Mouse (Mus musculus): ENCODE data around the gene Ccdc33.

Ccdc33 gene

GRCm38 (mm10) chr9:58049861-58050260 lies 68.8 kb downstream of the Ccdc33 start:
- no peak for DNase-seq (ENCODE audit: low read depth, low spot score)

- DNase-seq (ENCODE audit: low read depth, low spot score): no peak
These were observed 69.4 kb downstream of the Ccdc33 start for GRCm38 (mm10) chr9:58049186-58049585.

GRCm38 (mm10) chr9:58048621-58049020 lies 70.0 kb downstream of the Ccdc33 start:
- DNase-seq (ENCODE audit: low read depth, low spot score): no peak

GRCm38 (mm10) chr9:58047061-58047460 lies 71.6 kb downstream of the Ccdc33 start:
- DNase-seq (ENCODE audit: low read depth, low spot score): no peak

GRCm38 (mm10) chr9:58045646-58046045 lies 73.0 kb downstream of the Ccdc33 start:
- no peak for DNase-seq (ENCODE audit: low read depth, low spot score)

GRCm38 (mm10) chr9:58044828-58045227 lies 73.8 kb downstream of the Ccdc33 start:
- DNase-seq (ENCODE audit: low read depth, low spot score): no peak

GRCm38 (mm10) chr9:58043496-58044017 lies 75.1 kb downstream of the Ccdc33 start:
- DNase-seq (ENCODE audit: low read depth, low spot score): no peak

GRCm38 (mm10) chr9:58042391-58042790 lies 76.2 kb downstream of the Ccdc33 start:
- DNase-seq (ENCODE audit: low read depth, low spot score): no peak

- DNase-seq (ENCODE audit: low read depth, low spot score): no peak
These were observed 77.6 kb downstream of the Ccdc33 start for GRCm38 (mm10) chr9:58040977-58041376.

- DNase-seq (ENCODE audit: low read depth, low spot score): peak; percentile 83
These were observed 80.0 kb downstream of the Ccdc33 start for GRCm38 (mm10) chr9:58038500-58039168.

GRCm38 (mm10) chr9:58036961-58037360 lies 81.7 kb downstream of the Ccdc33 start:
- no peak for DNase-seq (ENCODE audit: low read depth, low spot score)

- peak; percentile 57 for DNase-seq (ENCODE audit: low read depth, low spot score)
These were observed 82.5 kb downstream of the Ccdc33 start for GRCm38 (mm10) chr9:58035951-58036698.

- peak; percentile 85 for DNase-seq (ENCODE audit: low read depth, low spot score)
These were observed 83.1 kb downstream of the Ccdc33 start for GRCm38 (mm10) chr9:58035519-58035918.

GRCm38 (mm10) chr9:58031895-58032294 lies 86.7 kb downstream of the Ccdc33 start:
- DNase-seq (ENCODE audit: low read depth, low spot score): no peak

- no peak for DNase-seq (ENCODE audit: low read depth, low spot score)
These were observed 89.0 kb downstream of the Ccdc33 start for GRCm38 (mm10) chr9:58029635-58030034.

- no peak for DNase-seq (ENCODE audit: low read depth, low spot score)
These were observed 89.8 kb downstream of the Ccdc33 start for GRCm38 (mm10) chr9:58028841-58029240.

GRCm38 (mm10) chr9:58027426-58028180 lies 91.0 kb downstream of the Ccdc33 start:
- DNase-seq (ENCODE audit: low read depth, low spot score): peak; percentile 54

GRCm38 (mm10) chr9:58025995-58026394 lies 92.6 kb downstream of the Ccdc33 start:
- DNase-seq (ENCODE audit: low read depth, low spot score): no peak

- no peak for DNase-seq (ENCODE audit: low read depth, low spot score)
These were observed 100.2 kb downstream of the Ccdc33 start for GRCm38 (mm10) chr9:58018385-58018784.

GRCm38 (mm10) chr9:58016962-58017361 lies 101.7 kb downstream of the Ccdc33 start:
- DNase-seq (ENCODE audit: low read depth, low spot score): no peak

GRCm38 (mm10) chr9:58015856-58016255 lies 102.8 kb downstream of the Ccdc33 start:
- DNase-seq (ENCODE audit: low read depth, low spot score): no peak
